Mouse (Mus musculus): ENCODE measurements around the gene Foxa3.

DNA sequence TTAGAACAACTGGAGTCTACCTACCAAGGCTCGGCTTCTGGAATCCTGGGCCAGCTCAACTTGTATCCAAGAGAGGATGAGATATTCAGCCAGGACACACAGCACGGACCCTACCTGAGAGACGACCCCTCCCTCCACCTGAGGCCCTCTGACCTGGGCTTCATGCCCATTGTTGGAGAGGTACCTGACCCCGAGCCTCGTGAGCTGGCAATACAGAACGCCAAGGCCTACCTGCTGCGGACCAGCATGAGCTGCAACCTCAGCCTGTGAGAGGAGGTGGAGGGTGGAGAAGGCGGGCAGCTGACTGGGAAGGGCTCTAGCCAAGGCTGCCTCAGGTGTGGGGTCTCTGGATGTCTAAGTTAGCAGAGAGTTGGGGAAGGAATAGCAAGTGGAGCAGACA, 31.8 kb upstream of the Foxa3 start:
- TF ChIP-seq POLR2A (IDR thresholded peaks at IDR 0.05; ENCODE audit: extremely low read depth, insufficient read depth, low read length) (no peak), CTCF (IDR thresholded peaks at IDR 0.05; ENCODE audit: low read depth, low read length) (no peak)
